Mouse (Mus musculus) limb, embryonic 15.5 days (tissue): ENCODE data around the gene Ewsr1. TPM values are rescaled to one million over a fixed set of nuclear protein-coding genes. Genes with fewer than 3 reads are reported as not detected.
"Not testable (repeated sequence)": the region's sequence is repeated elsewhere in the genome, so short reads cannot be mapped to it uniquely, and the experiment has no call there.

Experiments
- ATAC-seq: fragments of 200-750 bp; cut with Nextera tagmentation; 2 replicates; pipeline ENCODE4 v1.8.0; 2017; ENCODE audit warnings: low read depth, moderate TSS enrichment; ENCODE audit not compliant: insufficient number of reproducible peaks, low FRiP score, low TSS enrichment
- H3K27ac ChIP-seq: fragments of 300-500 bp; sonication (generic); 2 replicates; pipeline ENCODE4 v1.5.1; 2015; ENCODE audit warnings: moderate library complexity, mild to moderate bottlenecking, inconsistent platforms
- H3K27me3 ChIP-seq: fragments of 300-500 bp; sonication (generic); 2 replicates; pipeline ENCODE4 v1.6.1; 2015; ENCODE audit warnings: inconsistent platforms
- H3K36me3 ChIP-seq: fragments of 300-500 bp; sonication (generic); 2 replicates; pipeline ENCODE4 v1.6.1; 2015; ENCODE audit warnings: inconsistent platforms
- H3K4me1 ChIP-seq: fragments of 300-500 bp; sonication (generic); 2 replicates; pipeline ENCODE4 v1.6.1; 2015; ENCODE audit warnings: inconsistent platforms
- H3K4me2 ChIP-seq: fragments of 300-500 bp; sonication (generic); 2 replicates; pipeline ENCODE4 v1.6.1; 2015; ENCODE audit warnings: mild to moderate bottlenecking, inconsistent platforms
- H3K4me3 ChIP-seq: fragments of 300-500 bp; sonication (generic); 2 replicates; pipeline ENCODE4 v1.5.1; 2015; ENCODE audit warnings: mild to moderate bottlenecking, inconsistent platforms
- H3K9ac ChIP-seq: fragments of 300-500 bp; sonication (generic); 2 replicates; pipeline ENCODE4 v1.6.1; 2015; ENCODE audit warnings: inconsistent platforms
- H3K9me3 ChIP-seq: fragments of 300-500 bp; sonication (generic); 2 replicates; pipeline ENCODE4 v1.6.1; 2016; ENCODE audit warnings: inconsistent platforms
- WGBS: fragments of 180-500 bp; shearing (Covaris S2); methylation state at CpG from one replicate; pipeline ENCODE4 v1.1.7; 2015; 5-methylcytosine and 5-hydroxymethylcytosine counted together
- polyA plus RNA-seq: library from polyadenylated mRNA; unstranded; fragments of >200 nt; fragmentation: Nextera tagmentation; extraction: Ambion mirVana; gene quantifications from 2 replicates; pipeline ENCODE4 v1.2.1, GENCODE M21; 2015

The Ewsr1 gene
- polyA plus RNA-seq, 1 experiment from 2014 or later = 655 TPM

- H3K9me3 ChIP-seq = no peaks in the 10 kb centered on the region
- no peak overlapping the region for H3K4me2 ChIP-seq
- H3K36me3 ChIP-seq = peaks cover 12% of the 10 kb centered on the region
- 70% methylated on average over 5 of the region's 5 CpGs for WGBS
- no peak overlapping the region for H3K9ac ChIP-seq
- peaks cover 19% of the 10 kb centered on the region for H3K4me1 ChIP-seq
- no peak overlapping the region for H3K27ac ChIP-seq
- ATAC-seq = no peak
- no peaks in the 10 kb centered on the region for H3K27me3 ChIP-seq
- H3K4me3 ChIP-seq = 0 out of 2 replicates have a peak overlapping the region, but pooled peaks have one; percentile 0
Measured at GRCm38 (mm10) chr11:5095877-5096276, 3.2 kb downstream of the Ewsr1 start.

- WGBS = 47% methylated on average over 2 of the region's 2 CpGs
- Histone ChIP-seq H3K9ac (no peak overlapping the region), H3K27ac (no peak overlapping the region), H3K4me3 (no peak overlapping the region), H3K36me3 (peaks cover 48% of the 10 kb centered on the region), H3K4me2 (no peak overlapping the region), H3K27me3 (no peaks in the 10 kb centered on the region), H3K9me3 (no peaks in the 10 kb centered on the region), H3K4me1 (peaks cover 8% of the 10 kb centered on the region; the same call in 1 of the 2 replicates)
- ATAC-seq = no peak
Measured at GRCm38 (mm10) chr11:5091706-5092105, 7.4 kb downstream of the Ewsr1 start.

GRCm38 (mm10) chr11:5089147-5089546 is 9.9 kb downstream of the Ewsr1 start:
- Histone ChIP-seq H3K9me3 (no peaks in the 10 kb centered on the region), H3K4me2 (no peak overlapping the region), H3K4me1 (no peaks in the 10 kb centered on the region), H3K36me3 (peaks cover 73% of the 10 kb centered on the region), H3K27ac (no peak overlapping the region), H3K4me3 (no peak overlapping the region), H3K9ac (no peak overlapping the region), H3K27me3 (no peaks in the 10 kb centered on the region)
- 92% methylated on average over 1 of the region's 1 CpGs for WGBS
- no peak for ATAC-seq

- not testable (repeated sequence) for H3K9me3 ChIP-seq, ATAC-seq, H3K4me1 ChIP-seq, H3K9ac ChIP-seq, H3K27ac ChIP-seq, H3K27me3 ChIP-seq, H3K4me3 ChIP-seq, H3K4me2 ChIP-seq
- WGBS = 78% methylated on average over 4 of the region's 5 CpGs
- peaks cover 75% of the 10 kb centered on the region for H3K36me3 ChIP-seq
Measured at GRCm38 (mm10) chr11:5076843-5077242, 22.2 kb downstream of the Ewsr1 start.

GRCm38 (mm10) chr11:5075760-5076159 is 23.3 kb downstream of the Ewsr1 start:
- no peaks in the 10 kb centered on the region for H3K9me3 ChIP-seq
- H3K27me3 ChIP-seq = no peaks in the 10 kb centered on the region
- H3K9ac ChIP-seq = no peak overlapping the region
- ATAC-seq = no peak
- H3K4me1 ChIP-seq = no peaks in the 10 kb centered on the region
- H3K36me3 ChIP-seq = peaks cover 80% of the 10 kb centered on the region
- no peak overlapping the region for H3K4me2 ChIP-seq
- H3K4me3 ChIP-seq = no peak overlapping the region
- no peak overlapping the region for H3K27ac ChIP-seq

GRCm38 (mm10) chr11:5074882-5075281 is 24.2 kb downstream of the Ewsr1 start:
- H3K4me3 ChIP-seq = no peak overlapping the region

GRCm38 (mm10) chr11:5068126-5068971 is 30.7 kb downstream of the Ewsr1 start:
- Histone ChIP-seq H3K4me3 (no peak overlapping the region), H3K9me3 (no peaks in the 10 kb centered on the region), H3K27me3 (peaks cover 7% of the 10 kb centered on the region), H3K27ac (0 out of 2 replicates have a peak overlapping the region, but pooled peaks have one; percentile 22), H3K9ac (no peak overlapping the region), H3K4me1 (peaks cover 17% of the 10 kb centered on the region), H3K4me2 (no peak overlapping the region), H3K36me3 (peaks cover 54% of the 10 kb centered on the region)
- WGBS = 83% methylated on average over 9 of the region's 9 CpGs
- ATAC-seq = no peak

More at GRCm38 (mm10) chr11:5074882-5075281, 24.2 kb downstream of the Ewsr1 start:
- peaks cover 80% of the 10 kb centered on the region for H3K36me3 ChIP-seq
- no peak for ATAC-seq
- H3K9me3 ChIP-seq = no peaks in the 10 kb centered on the region
- no peak overlapping the region for H3K9ac ChIP-seq
- H3K27ac ChIP-seq = no peak overlapping the region
- no peaks in the 10 kb centered on the region for H3K4me1 ChIP-seq
- H3K27me3 ChIP-seq = no peaks in the 10 kb centered on the region
- WGBS = 70% methylated on average over 4 of the region's 4 CpGs
- H3K4me2 ChIP-seq = no peak overlapping the region

- Histone ChIP-seq H3K9me3 (no peaks in the 10 kb centered on the region), H3K36me3 (peaks cover 42% of the 10 kb centered on the region), H3K27ac (0 out of 2 replicates have a peak overlapping the region, but pooled peaks have one; percentile 38), H3K4me3 (no peak overlapping the region), H3K9ac (no peak overlapping the region), H3K4me1 (peaks cover 30% of the 10 kb centered on the region), H3K27me3 (peaks cover 20% of the 10 kb centered on the region), H3K4me2 (no peak overlapping the region)
- ATAC-seq = no peak
Measured at GRCm38 (mm10) chr11:5067063-5067462, 32.0 kb downstream of the Ewsr1 start.

GRCm38 (mm10) chr11:5065056-5065821 is 33.8 kb downstream of the Ewsr1 start, which contains the start of gene Gas2l1:
Gas2l1 (minus strand) TSS chr11:5065327.
- H3K4me3 ChIP-seq = peak within 1 kb of the TSS; percentile 79
- 1% methylated on average over 50 of the region's 50 CpGs for WGBS
- ATAC-seq = peak; percentile 81

GRCm38 (mm10) chr11:5064282-5065055 is 34.6 kb downstream of the Ewsr1 start:
- Histone ChIP-seq H3K4me3 (peak overlapping the region; percentile 79), H3K27me3 (peaks cover 45% of the 10 kb centered on the region), H3K27ac (peak overlapping the region; percentile 68), H3K4me1 (peaks cover 52% of the 10 kb centered on the region), H3K9ac (peak overlapping the region; percentile 67), H3K4me2 (peak overlapping the region; percentile 90), H3K36me3 (peaks cover 24% of the 10 kb centered on the region), H3K9me3 (no peaks in the 10 kb centered on the region)
- WGBS = 13% methylated on average over 38 of the region's 38 CpGs
- no peak for ATAC-seq

More at GRCm38 (mm10) chr11:5065056-5065821, 33.8 kb downstream of the Ewsr1 start, which contains the start of gene Gas2l1:
- Histone ChIP-seq H3K36me3 (peaks cover 30% of the 10 kb centered on the region), H3K4me2 (peak within 1 kb of the TSS; percentile 90), H3K9ac (peak within 1 kb of the TSS; percentile 67), H3K27me3 (peaks cover 38% of the 10 kb centered on the region), H3K27ac (peak within 1 kb of the TSS; percentile 68), H3K4me1 (peaks cover 47% of the 10 kb centered on the region), H3K9me3 (no peaks in the 10 kb centered on the region)

- peaks cover 59% of the 10 kb centered on the region for H3K4me1 ChIP-seq
- peaks cover 53% of the 10 kb centered on the region for H3K27me3 ChIP-seq
- no peak overlapping the region for H3K9ac ChIP-seq
- no peaks in the 10 kb centered on the region for H3K9me3 ChIP-seq
- H3K4me3 ChIP-seq = peak overlapping the region; percentile 79
- no peak for ATAC-seq
- H3K36me3 ChIP-seq = peaks cover 16% of the 10 kb centered on the region
- H3K4me2 ChIP-seq = peak overlapping the region; percentile 90
- 54% methylated on average over 31 of the region's 31 CpGs for WGBS
- 0 out of 2 replicates have a peak overlapping the region, but pooled peaks have one; percentile 14 for H3K27ac ChIP-seq
Measured at GRCm38 (mm10) chr11:5063561-5064281, 35.3 kb downstream of the Ewsr1 start.
